Mouse (Mus musculus): ENCODE results near the gene Tcl1b2.
"Not testable (repeated sequence)": the region's sequence is repeated elsewhere in the genome, so short reads cannot be mapped to it uniquely, and the experiment has no call there.

DNA sequence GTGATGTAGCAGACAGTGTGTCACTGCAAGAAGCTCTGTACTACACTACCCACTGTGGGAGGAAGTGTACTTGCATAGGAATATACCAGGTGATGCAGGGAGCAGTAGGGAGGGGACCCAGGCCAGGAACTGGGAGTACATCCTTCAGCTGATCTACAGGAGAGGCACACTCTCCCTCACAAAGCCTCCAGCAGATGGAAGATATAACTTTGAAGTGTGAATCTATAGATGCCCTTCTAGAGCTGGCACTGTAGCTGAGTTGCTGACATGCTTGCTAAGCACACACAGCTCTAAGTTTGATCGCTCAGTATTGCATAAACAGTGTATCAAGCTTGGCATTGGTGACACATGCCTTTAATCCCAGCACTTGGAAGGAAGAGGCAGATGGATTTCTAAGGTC is 8.1 kb upstream of the Tcl1b2 start:
- not testable (repeated sequence) for TF ChIP-seq CTCF (IDR thresholded peaks at IDR 0.05; ENCODE audit: borderline replicate concordance, extremely low read depth, insufficient read depth, insufficient read length); POLR2A (IDR thresholded peaks at IDR 0.05; ENCODE audit: borderline replicate concordance, extremely low read depth, insufficient read depth, insufficient read length, poor library complexity, severe bottlenecking)
